Mouse (Mus musculus): ENCODE results near the gene Cd300lg. TPM values are rescaled to one million over a fixed set of nuclear protein-coding genes. Genes with fewer than 3 reads are reported as not detected.

Cd300lg gene
- total RNA-seq, 1 experiment from 2014 or later = not detected

GRCm38 (mm10) chr11:102070426-102070825 lies 29.1 kb downstream of the Cd300lg start:
- ATAC-seq (replicated peaks in 1 of 2; ENCODE audit: insufficient read depth in 1 of 2, low FRiP score in 2 of 2, low TSS enrichment in 1 of 2, low read depth in 1 of 2, poor library complexity in 2 of 2, severe bottlenecking in 2 of 2) = no peak

DNA sequence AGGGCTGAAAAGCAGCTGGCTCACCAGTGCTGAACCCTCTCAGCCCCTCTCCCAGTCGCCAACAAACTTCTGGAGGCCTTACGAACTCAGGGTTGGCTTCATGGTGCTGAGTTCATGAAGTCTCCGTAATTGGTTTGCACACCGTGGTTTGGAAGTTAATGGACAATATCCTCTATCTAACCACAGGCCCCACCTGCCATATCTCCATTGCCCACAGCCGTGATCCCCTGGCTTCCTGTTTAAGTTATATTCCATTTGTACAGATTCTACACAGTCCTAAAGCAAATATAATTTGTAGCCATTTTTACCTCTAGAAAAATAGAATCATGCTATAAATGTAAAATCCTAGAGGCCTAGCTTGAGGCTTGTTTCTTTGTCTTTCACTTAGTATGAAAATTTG lies 31.4 kb downstream of the Cd300lg start:
- ATAC-seq (replicated peaks in 1 of 2; ENCODE audit: insufficient read depth in 1 of 2, low FRiP score in 2 of 2, low TSS enrichment in 1 of 2, low read depth in 1 of 2, poor library complexity in 2 of 2, severe bottlenecking in 2 of 2) = no peak

DNA sequence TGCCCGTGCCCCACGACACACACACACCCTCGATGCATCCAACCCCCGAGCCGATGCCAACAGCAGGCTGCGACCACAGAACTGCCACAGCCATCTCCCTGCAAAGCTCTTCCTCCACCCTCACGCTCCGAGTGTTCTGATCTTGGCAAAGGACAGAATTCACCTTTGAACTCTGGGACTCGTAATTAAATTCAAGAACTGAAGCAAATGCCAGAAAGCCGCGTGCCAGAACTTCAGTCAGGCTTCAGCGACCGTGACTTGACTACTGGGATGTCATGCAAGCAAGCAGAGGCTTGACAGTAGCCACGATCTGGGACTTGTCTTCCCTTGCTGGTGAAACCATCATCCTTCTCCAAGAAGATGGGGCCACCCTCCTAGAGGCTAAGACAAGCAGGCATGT lies 32.4 kb downstream of the Cd300lg start:
- no peak for ATAC-seq (replicated peaks in 1 of 2; ENCODE audit: insufficient read depth in 1 of 2, low FRiP score in 2 of 2, low TSS enrichment in 1 of 2, low read depth in 1 of 2, poor library complexity in 2 of 2, severe bottlenecking in 2 of 2)

- ATAC-seq (replicated peaks in 1 of 2; ENCODE audit: insufficient read depth in 1 of 2, low FRiP score in 2 of 2, low TSS enrichment in 1 of 2, low read depth in 1 of 2, poor library complexity in 2 of 2, severe bottlenecking in 2 of 2) = 0 out of 4 replicates have a peak, but pooled peaks have one; percentile 17 to 25
These were observed 41.0 kb downstream of the Cd300lg start for GRCm38 (mm10) chr11:102082322-102082721.

GRCm38 (mm10) chr11:102083193-102083592 lies 41.9 kb downstream of the Cd300lg start:
- no peak for ATAC-seq (replicated peaks in 1 of 2; ENCODE audit: insufficient read depth in 1 of 2, low FRiP score in 2 of 2, low TSS enrichment in 1 of 2, low read depth in 1 of 2, poor library complexity in 2 of 2, severe bottlenecking in 2 of 2)

- no peak for ATAC-seq (replicated peaks in 1 of 2; ENCODE audit: insufficient read depth in 1 of 2, low FRiP score in 2 of 2, low TSS enrichment in 1 of 2, low read depth in 1 of 2, poor library complexity in 2 of 2, severe bottlenecking in 2 of 2)
These were observed 42.9 kb downstream of the Cd300lg start for GRCm38 (mm10) chr11:102084159-102084558.

DNA sequence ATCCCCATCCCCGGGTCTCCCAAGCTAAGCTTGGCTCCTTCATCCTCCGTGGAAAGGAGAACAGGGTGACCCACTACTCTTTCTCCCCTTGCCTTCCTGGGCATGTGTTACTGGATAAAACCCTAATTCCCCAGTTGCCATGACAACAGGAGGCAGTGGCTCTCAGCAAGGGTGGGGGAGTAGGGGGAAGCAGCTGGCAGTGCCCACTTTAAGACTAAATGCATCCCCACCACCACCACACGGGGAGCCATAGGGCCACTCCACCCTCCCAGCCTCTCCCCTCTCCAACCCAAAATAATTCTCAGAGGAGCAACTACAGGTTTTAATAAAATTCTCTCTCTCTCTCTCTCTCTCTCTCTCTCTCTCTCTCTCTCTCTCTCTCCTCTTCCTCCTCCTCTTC lies 45.0 kb downstream of the Cd300lg start:
- ATAC-seq (replicated peaks in 1 of 2; ENCODE audit: insufficient read depth in 1 of 2, low FRiP score in 2 of 2, low TSS enrichment in 1 of 2, low read depth in 1 of 2, poor library complexity in 2 of 2, severe bottlenecking in 2 of 2) = no peak; a peak in 1 of 4 replicates

- ATAC-seq (replicated peaks in 1 of 2; ENCODE audit: insufficient read depth in 1 of 2, low FRiP score in 2 of 2, low TSS enrichment in 1 of 2, low read depth in 1 of 2, poor library complexity in 2 of 2, severe bottlenecking in 2 of 2) = peak; percentile 28 to 36; a peak in 2 of 4 replicates
These were observed 45.9 kb downstream of the Cd300lg start for GRCm38 (mm10) chr11:102087081-102087751.

GRCm38 (mm10) chr11:102087931-102088898 lies 46.9 kb downstream of the Cd300lg start, which contains the start of gene Mpp2:
Mpp2 (minus strand) TSS chr11:102088515.
- peak in 1 of 2 experiments; percentile 46; a peak in 3 of 4 replicates for ATAC-seq (replicated peaks in 1 of 2; ENCODE audit: insufficient read depth in 1 of 2, low FRiP score in 2 of 2, low TSS enrichment in 1 of 2, low read depth in 1 of 2, poor library complexity in 2 of 2, severe bottlenecking in 2 of 2)

DNA sequence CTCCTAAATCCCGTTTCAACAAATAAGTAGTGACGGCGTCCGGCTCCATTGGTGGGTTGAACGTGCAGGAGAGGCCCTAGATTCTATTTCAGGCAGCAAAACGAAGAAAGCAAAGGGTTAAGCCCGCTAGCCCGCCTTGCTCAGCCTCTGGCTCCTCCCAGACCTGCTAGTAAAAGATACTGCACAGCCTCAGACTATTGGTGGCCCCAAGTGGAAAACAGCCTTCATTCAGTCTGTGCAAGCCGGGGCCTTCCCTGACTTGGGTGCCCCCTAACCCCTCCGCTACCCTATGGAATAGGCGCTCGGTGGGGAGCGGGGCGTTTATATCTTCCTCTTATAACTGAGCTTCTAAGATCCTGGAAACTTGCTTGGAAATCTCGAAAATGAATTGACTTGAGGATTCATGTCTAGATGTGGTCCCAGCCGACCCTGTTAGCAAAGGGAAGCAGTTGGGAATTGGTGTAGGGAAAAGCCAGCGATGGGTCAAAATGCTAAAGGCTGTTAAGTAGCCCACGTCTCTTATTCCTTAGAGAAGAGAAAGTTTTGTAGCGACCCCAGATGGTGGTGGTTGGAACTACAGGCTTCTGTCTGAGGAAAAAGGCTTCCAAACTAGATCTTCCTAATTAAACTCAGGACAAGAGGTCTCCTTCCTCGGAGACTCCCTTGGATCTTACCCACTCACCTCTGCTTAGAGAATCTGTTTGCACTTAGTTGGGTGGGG lies 47.9 kb downstream of the Cd300lg start:
- peak; percentile 55 to 64 for ATAC-seq (replicated peaks in 1 of 2; ENCODE audit: insufficient read depth in 1 of 2, low FRiP score in 2 of 2, low TSS enrichment in 1 of 2, low read depth in 1 of 2, poor library complexity in 2 of 2, severe bottlenecking in 2 of 2)

DNA sequence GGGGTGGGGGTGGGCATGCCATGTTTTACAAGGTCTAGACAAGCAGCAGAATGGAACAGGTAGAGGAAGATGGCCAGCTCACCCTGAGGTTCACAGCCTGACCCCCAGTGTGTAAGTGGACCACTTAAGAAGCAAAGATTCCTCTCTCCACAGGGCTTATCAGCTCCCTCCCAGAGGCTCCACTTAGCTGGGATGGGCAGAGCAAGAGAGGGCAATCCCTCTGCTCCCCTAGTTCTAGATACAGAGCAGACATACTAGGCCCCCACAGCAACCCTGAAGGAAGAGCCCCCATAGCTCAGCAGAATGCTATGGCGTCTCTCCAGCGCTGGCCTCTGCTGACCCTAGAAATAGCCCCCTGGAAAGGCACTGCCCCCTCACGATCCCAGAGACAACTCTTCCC lies 54.4 kb downstream of the Cd300lg start:
- ATAC-seq (replicated peaks in 1 of 2; ENCODE audit: insufficient read depth in 1 of 2, low FRiP score in 2 of 2, low TSS enrichment in 1 of 2, low read depth in 1 of 2, poor library complexity in 2 of 2, severe bottlenecking in 2 of 2) = no peak

- no peak for ATAC-seq (replicated peaks in 1 of 2; ENCODE audit: insufficient read depth in 1 of 2, low FRiP score in 2 of 2, low TSS enrichment in 1 of 2, low read depth in 1 of 2, poor library complexity in 2 of 2, severe bottlenecking in 2 of 2)
These were observed 55.1 kb downstream of the Cd300lg start for GRCm38 (mm10) chr11:102096446-102096845.

- ATAC-seq (replicated peaks in 1 of 2; ENCODE audit: insufficient read depth in 1 of 2, low FRiP score in 2 of 2, low TSS enrichment in 1 of 2, low read depth in 1 of 2, poor library complexity in 2 of 2, severe bottlenecking in 2 of 2) = peak; percentile 62 to 69; a peak in 3 of 4 replicates
These were observed 55.6 kb downstream of the Cd300lg start for GRCm38 (mm10) chr11:102096887-102097391.

GRCm38 (mm10) chr11:102101219-102101618 lies 59.9 kb downstream of the Cd300lg start, which contains the start of gene Ppy:
Ppy (minus strand) TSS chr11:102101319.
- no peak for ATAC-seq (replicated peaks in 1 of 2; ENCODE audit: insufficient read depth in 1 of 2, low FRiP score in 2 of 2, low TSS enrichment in 1 of 2, low read depth in 1 of 2, poor library complexity in 2 of 2, severe bottlenecking in 2 of 2)

GRCm38 (mm10) chr11:102102485-102103258 lies 61.4 kb downstream of the Cd300lg start:
- peak; percentile 40 to 74; a peak in 3 of 4 replicates for ATAC-seq (replicated peaks in 1 of 2; ENCODE audit: insufficient read depth in 1 of 2, low FRiP score in 2 of 2, low TSS enrichment in 1 of 2, low read depth in 1 of 2, poor library complexity in 2 of 2, severe bottlenecking in 2 of 2)
